Mouse (Mus musculus): ENCODE measurements at regions not wholly inside any gene's neighbourhood (a gene's known extent, or its start where the extent isn't known, plus 50 kb on each side); places are given as distances from the start of the nearest gene placed in this dataset.

DNA sequence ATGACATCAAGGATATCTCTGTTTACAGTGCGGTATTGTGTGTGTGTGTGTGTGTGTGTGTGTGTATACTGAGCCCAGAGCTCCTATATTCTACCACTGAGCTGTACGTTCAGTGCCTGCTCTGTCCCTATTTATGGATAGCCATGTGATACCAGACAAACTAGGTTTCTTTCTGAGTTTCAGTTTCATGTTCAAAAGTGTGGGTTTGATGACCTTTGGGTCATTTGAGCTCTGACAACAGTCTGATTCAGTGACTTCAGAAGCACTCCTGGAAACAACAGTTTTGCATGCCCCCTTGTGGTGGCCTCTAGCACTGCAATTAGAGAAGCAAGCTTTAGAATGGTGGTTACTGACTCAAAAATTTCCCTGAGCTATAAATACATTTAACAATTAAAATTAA, 50.9 kb upstream of the Tent2 start:
- peak; percentile 29 to 62 for DNase-seq (ENCODE audit: low spot score in 2 of 2)

GRCm38 (mm10) chr13:93248711-93249110, 50.7 kb upstream of the Homer1 start:
- DNase-seq (ENCODE audit: low spot score in 2 of 2), result peak; percentile 21 to 70

All from left cerebral cortex, adult 8-10 months (tissue).